8 mouse cellular contexts compared by ENCODE assay signal in the genomic region with DNA sequence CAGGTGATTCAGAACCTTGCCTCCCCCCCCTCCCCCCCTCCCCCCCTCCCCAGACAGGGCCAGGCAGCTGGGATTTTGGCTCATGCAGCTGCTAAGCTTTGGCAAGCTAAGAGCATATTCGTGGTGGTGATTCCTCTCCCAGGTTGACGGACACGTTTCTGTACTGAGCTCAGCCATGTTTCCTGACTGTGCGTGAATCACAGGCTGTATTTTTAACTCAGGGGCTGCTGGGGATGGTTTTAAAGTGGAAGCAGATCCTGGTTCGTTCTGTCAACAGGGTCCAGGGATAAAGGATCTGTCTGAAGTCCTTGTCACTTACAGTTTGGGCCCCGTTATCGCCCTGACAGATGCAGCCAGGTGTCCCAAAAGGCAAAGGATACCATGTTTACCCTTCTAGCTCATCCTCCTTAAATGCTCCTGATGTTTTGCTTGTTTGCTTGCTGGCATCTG. TPM values are rescaled to one million over a fixed set of nuclear protein-coding genes. Genes with fewer than 3 reads are reported as not detected.
DNase-seq lines count a peak whose midpoint lies in the region; ATAC-seq and TF ChIP-seq lines count a peak whose summit lies in the region.

No protein-coding gene starts in this region.

- peak overlapping the region; percentile 47; the same call in 1 of the 2 replicates for H3K9ac ChIP-seq in heart, embryonic 11.5 days (ENCODE audit: low read depth, low read length)
- peak overlapping the region; percentile 65 for H3K9ac ChIP-seq in ES-Bruce4 (ENCODE audit: low read depth, poor library complexity, severe bottlenecking)
- H3K9ac ChIP-seq in stomach, embryonic 15.5 days: no peak overlapping the region

- no peak overlapping the region for H3K4me3 ChIP-seq in heart, embryonic 11.5 days (ENCODE audit: low read depth, low read length)
- no peak overlapping the region for H3K4me3 ChIP-seq in ES-Bruce4 (ENCODE audit: low read depth, low read length)
- H3K4me3 ChIP-seq in embryonic fibroblast, embryonic 13.5 days (ENCODE audit: insufficient read depth, low read length): no peak overlapping the region
- H3K4me3 ChIP-seq in limb, embryonic 10.5 days: peak overlapping the region; percentile 55
- H3K4me3 ChIP-seq in stomach, embryonic 15.5 days (replicated peaks): no peak overlapping the region

- H3K4me2 ChIP-seq in heart, embryonic 11.5 days: peak overlapping the region; percentile 24
- H3K4me2 ChIP-seq in stomach, embryonic 15.5 days: peak overlapping the region; percentile 20

- H3K27me3 ChIP-seq in heart, embryonic 11.5 days (ENCODE audit: control insufficient read depth, insufficient read depth, low read length): no peaks in the 10 kb centered on the region
- no peaks in the 10 kb centered on the region for H3K27me3 ChIP-seq in ES-Bruce4 (ENCODE audit: control insufficient read depth, insufficient read depth, low read length, poor library complexity, severe bottlenecking)
- no peaks in the 10 kb centered on the region for H3K27me3 ChIP-seq in limb, embryonic 10.5 days (ENCODE audit: low read depth, poor library complexity, severe bottlenecking)
- H3K27me3 ChIP-seq in stomach, embryonic 15.5 days (replicated peaks): no peaks in the 10 kb centered on the region

- intact Hi-C loops in heart, postnatal 25 days (cut with DNase I): no loop called here

- no peaks in the 10 kb centered on the region for H3K9me3 ChIP-seq in heart, embryonic 11.5 days (replicated peaks; ENCODE audit: control insufficient read depth, low read length)
- H3K9me3 ChIP-seq in ES-Bruce4 (replicated peaks; ENCODE audit: control insufficient read depth, insufficient read depth, low read length, poor library complexity, severe bottlenecking): no peaks in the 10 kb centered on the region
- H3K9me3 ChIP-seq in limb, embryonic 10.5 days (replicated peaks): no peaks in the 10 kb centered on the region
- H3K9me3 ChIP-seq in stomach, embryonic 15.5 days: no peaks in the 10 kb centered on the region

- no peak for TF ChIP-seq POLR2A in ES-Bruce4 (IDR thresholded peaks at IDR 0.05; ENCODE audit: insufficient read depth, low read length)
- peak; percentile 23; the same call in 1 of the 2 replicates for TF ChIP-seq POLR2A in embryonic fibroblast, embryonic 13.5 days (IDR thresholded peaks at IDR 0.05; ENCODE audit: low read depth, low read length)

- DNase-seq in heart, postnatal 25 days (ENCODE audit: low spot score): no peak
- no peak for DNase-seq in limb, embryonic 10.5 days (ENCODE audit: low spot score)
- no peak for DNase-seq in frontal cortex, postnatal 10 days (ENCODE audit: low spot score in 2 of 2)

- no peak for TF ChIP-seq EP300 in ES-Bruce4 (IDR thresholded peaks at IDR 0.05; ENCODE audit: insufficient read depth, low read depth, low read length)

- peak overlapping the region; percentile 98 for H3K27ac ChIP-seq in heart, embryonic 11.5 days (ENCODE audit: low read depth, low read length)
- H3K27ac ChIP-seq in ES-Bruce4 (ENCODE audit: insufficient read depth, low read length): peak overlapping the region; percentile 94
- peak overlapping the region; percentile 98 for H3K27ac ChIP-seq in embryonic fibroblast, embryonic 13.5 days (ENCODE audit: insufficient read depth, low read length)
- H3K27ac ChIP-seq in limb, embryonic 10.5 days: peak overlapping the region; percentile 92
- H3K27ac ChIP-seq in stomach, embryonic 15.5 days: peak overlapping the region; percentile 94

- TF ChIP-seq CTCF in ES-Bruce4 (IDR thresholded peaks at IDR 0.05; ENCODE audit: low read depth, low read length): no peak
- no peak for TF ChIP-seq CTCF in embryonic fibroblast, embryonic 13.5 days (IDR thresholded peaks at IDR 0.05; ENCODE audit: borderline replicate concordance, insufficient read depth, low read length)

- peaks cover 85% of the 10 kb centered on the region for H3K4me1 ChIP-seq in heart, embryonic 11.5 days (ENCODE audit: control insufficient read depth, insufficient read depth, low read length)
- H3K4me1 ChIP-seq in ES-Bruce4 (ENCODE audit: control insufficient read depth, insufficient read depth, low read length): peaks cover 18% of the 10 kb centered on the region
- H3K4me1 ChIP-seq in embryonic fibroblast, embryonic 13.5 days (ENCODE audit: control insufficient read depth, insufficient read depth, low read length): peaks cover 15% of the 10 kb centered on the region
- H3K4me1 ChIP-seq in limb, embryonic 10.5 days: peaks cover 92% of the 10 kb centered on the region
- H3K4me1 ChIP-seq in stomach, embryonic 15.5 days: peaks cover 78% of the 10 kb centered on the region

- ATAC-seq in heart, embryonic 11.5 days (replicated peaks; ENCODE audit: insufficient number of reproducible peaks, low FRiP score, low TSS enrichment): no peak
- no peak for ATAC-seq in stomach, embryonic 15.5 days (ENCODE audit: insufficient read depth, low FRiP score, low read depth)
- ATAC-seq in activated CD4-positive, CD25-positive, alpha-beta regulatory T cell, adult 4 months: no peak

- 9% methylated on average over 7 of the region's 7 CpGs for WGBS in heart, embryonic 11.5 days (ENCODE audit: insufficient replicate concordance)
- 28% methylated on average over 7 of the region's 7 CpGs for WGBS in limb, embryonic 10.5 days
- WGBS in stomach, embryonic 15.5 days: 27% methylated on average over 7 of the region's 7 CpGs

- H3K36me3 ChIP-seq in heart, embryonic 11.5 days (ENCODE audit: control insufficient read depth, insufficient read depth, low read length): no peaks in the 10 kb centered on the region
- no peaks in the 10 kb centered on the region for H3K36me3 ChIP-seq in ES-Bruce4 (ENCODE audit: control insufficient read depth, insufficient read depth, low read length, poor library complexity, severe bottlenecking)
- no peaks in the 10 kb centered on the region for H3K36me3 ChIP-seq in limb, embryonic 10.5 days
- no peaks in the 10 kb centered on the region for H3K36me3 ChIP-seq in stomach, embryonic 15.5 days

RNA-seq across cellular contexts. Expression of a gene that starts 11.9 kb away (rescaled TPM):
- polyA plus RNA-seq in heart, embryonic 11.5 days (2014; fragmentation: Nextera tagmentation; extraction: Ambion mirVana): 18.9 and 26.9 TPM in 2 replicates
- 10 to 100 TPM; 33.3 to 36.9 TPM for total RNA-seq in heart, postnatal 25 days (2021)
- polyA plus RNA-seq in ES-Bruce4 (2011; ENCODE audit: insufficient read depth, insufficient read length, low read depth, missing spikeins): 37.9 and 40.3 TPM in 2 replicates
- 36.4 and 39.1 TPM in 2 replicates for polyA plus RNA-seq in embryonic fibroblast, embryonic 13.5 days (2011; ENCODE audit: insufficient read length, low read depth, missing spikeins)
- polyA plus RNA-seq in limb, embryonic 10.5 days (2016; fragmentation: Nextera tagmentation; extraction: Ambion mirVana): 11.9 and 22.6 TPM in 2 replicates
- 28.4 and 29.3 TPM in 2 replicates for polyA plus RNA-seq in stomach, embryonic 15.5 days (2015; fragmentation: Nextera tagmentation; extraction: Ambion mirVana)
- polyA plus RNA-seq in activated CD4-positive, CD25-positive, alpha-beta regulatory T cell, adult 4 months (2017; shearing (Covaris generic)): 10 to 100 TPM in 1 of 2 experiments, 1 to 10 TPM in 1; 8.6 to 13.6 TPM

RNA-seq across cellular contexts. Expression of a gene that starts 50.4 kb away (rescaled TPM):
- polyA plus RNA-seq in heart, embryonic 11.5 days (2014; fragmentation: Nextera tagmentation; extraction: Ambion mirVana): 26.7 and 31.0 TPM in 2 replicates
- 10 to 100 TPM; 41.1 to 48.6 TPM for total RNA-seq in heart, postnatal 25 days (2021)
- polyA plus RNA-seq in ES-Bruce4 (2011; ENCODE audit: insufficient read depth, insufficient read length, low read depth, missing spikeins): 21.2 and 23.5 TPM in 2 replicates
- polyA plus RNA-seq in embryonic fibroblast, embryonic 13.5 days (2011; ENCODE audit: insufficient read length, low read depth, missing spikeins): 25.1 and 30.6 TPM in 2 replicates
- 31.8 and 37.7 TPM in 2 replicates for polyA plus RNA-seq in limb, embryonic 10.5 days (2016; fragmentation: Nextera tagmentation; extraction: Ambion mirVana)
- 15.4 and 15.7 TPM in 2 replicates for polyA plus RNA-seq in stomach, embryonic 15.5 days (2015; fragmentation: Nextera tagmentation; extraction: Ambion mirVana)
- 10 to 100 TPM; 19.8 to 20.1 TPM for polyA plus RNA-seq in activated CD4-positive, CD25-positive, alpha-beta regulatory T cell, adult 4 months (2017; shearing (Covaris generic))
